Mouse (Mus musculus) CH12.LX (cell line): ENCODE measurements around the gene Naa16.

Source experiments
- JUN ChIP-seq: IDR thresholded peaks from 2 replicates; pipeline ENCODE4 v1.6.1; 2011; ENCODE audit warnings: low read depth, mild to moderate bottlenecking, low read length, improper control_type of control experiment, moderate library complexity; ENCODE audit not compliant: insufficient read depth
- NELFE ChIP-seq: IDR thresholded peaks from 2 replicates; pipeline ENCODE4 v1.6.1; 2011; ENCODE audit warnings: low read depth, low read length, improper control_type of control experiment
- POLR2A ChIP-seq: IDR thresholded peaks from 2 replicates; pipeline ENCODE4 v1.6.1; 2011; ENCODE audit warnings: low read depth, mild to moderate bottlenecking, improper control_type of control experiment, low read length

DNA sequence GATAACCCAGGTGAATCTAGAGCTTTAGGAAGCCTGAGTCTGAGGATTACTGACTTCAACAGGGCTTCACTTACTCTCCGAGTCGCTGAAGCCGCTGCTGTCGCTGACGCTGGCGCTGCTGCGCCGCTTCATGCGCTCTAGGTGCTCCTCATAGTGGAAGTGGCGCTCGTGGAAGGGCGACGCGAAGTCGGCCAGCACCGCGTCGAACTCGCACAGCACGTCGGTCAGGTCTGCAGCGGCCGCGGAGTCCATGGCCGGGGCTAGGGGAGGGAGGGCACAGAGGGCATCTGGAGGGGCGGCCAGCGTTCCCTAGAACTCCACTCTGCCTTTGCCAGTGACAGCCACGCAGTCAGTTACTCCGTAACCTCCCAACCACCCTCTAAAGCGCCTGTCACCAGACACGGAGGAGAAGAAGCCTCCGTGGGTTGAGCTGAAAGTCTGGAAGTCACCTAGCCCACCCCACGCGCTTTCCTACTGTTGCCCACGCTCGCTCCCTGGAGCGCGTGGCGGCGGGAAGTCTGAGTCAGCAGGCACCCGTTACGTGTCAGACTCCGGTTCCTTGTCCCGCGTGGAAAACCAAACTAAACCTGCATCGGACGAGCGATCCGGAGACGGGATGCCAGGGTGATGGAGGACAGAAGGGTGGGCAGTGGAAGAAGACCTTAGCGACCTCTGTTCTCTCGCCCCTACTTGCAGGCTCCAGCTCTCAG is 89.8 kb downstream of the Naa16 start:
- no peak for TF ChIP-seq POLR2A
- TF ChIP-seq NELFE, result no peak
- TF ChIP-seq JUN, result no peak
